Mouse (Mus musculus) hindbrain, postnatal 0 days (tissue): Measurements from ENCODE around the gene Vps8. TPM values are rescaled to one million over a fixed set of nuclear protein-coding genes. Genes with fewer than 3 reads are reported as not detected.

Experiments
- ATAC-seq: fragments of 200-750 bp; cut with Nextera tagmentation; 2 replicates; pipeline ENCODE4 v1.8.0; 2017; ENCODE audit warnings: mild to moderate bottlenecking, moderate TSS enrichment, moderate library complexity
- DNase-seq: peaks from one replicate; pipeline ENCODE4 v3.0.0-alpha.2; 2015; ENCODE audit warnings: low spot score
- H3K27ac ChIP-seq: fragments of 300-500 bp; sonication (generic); 2 replicates; pipeline ENCODE4 v1.5.1; 2014; ENCODE audit warnings: mild to moderate bottlenecking
- H3K27me3 ChIP-seq: fragments of 300-500 bp; sonication (generic); 2 replicates; pipeline ENCODE4 v1.6.1; 2014; ENCODE audit warnings: low read length, mixed read lengths; ENCODE audit not compliant: insufficient read depth
- H3K36me3 ChIP-seq: fragments of 300-500 bp; sonication (generic); 2 replicates; pipeline ENCODE4 v1.6.1; 2014; ENCODE audit warnings: low read length, mixed read lengths; ENCODE audit not compliant: insufficient read depth
- H3K4me1 ChIP-seq: fragments of 300-500 bp; sonication (generic); 2 replicates; pipeline ENCODE4 v1.6.1; 2014; ENCODE audit warnings: antibody characterized with exemption, low read length, mixed read lengths; ENCODE audit not compliant: insufficient read depth
- H3K4me2 ChIP-seq: fragments of 300-500 bp; sonication (generic); 2 replicates; pipeline ENCODE4 v1.6.1; 2014; ENCODE audit warnings: low read depth, mild to moderate bottlenecking, low read length, moderate library complexity, mixed read lengths
- H3K4me3 ChIP-seq: fragments of 300-500 bp; sonication (generic); 2 replicates; pipeline ENCODE4 v1.5.1; 2014; ENCODE audit warnings: low read length
- H3K9ac ChIP-seq: fragments of 300-500 bp; sonication (generic); replicated peaks from 2 replicates; pipeline ENCODE4 v1.6.1; 2014; ENCODE audit warnings: mild to moderate bottlenecking, low read length, moderate library complexity, mixed read lengths
- H3K9me3 ChIP-seq: fragments of 300-500 bp; sonication (generic); 2 replicates; pipeline ENCODE4 v1.6.1; 2016; ENCODE audit warnings: low read length, mixed read lengths
- CTCF ChIP-seq: IDR thresholded peaks from 2 replicates; pipeline ENCODE4 v1.5.1; 2016; ENCODE audit warnings: antibody characterized with exemption, control low read depth, low read depth
- WGBS: fragments of 180-500 bp; shearing (Covaris S2); extraction: QIAGEN DNeasy Blood & Tissue Kit; methylation state at CpG from one replicate; pipeline ENCODE4 v1.1.7; 2014; 5-methylcytosine and 5-hydroxymethylcytosine counted together
- polyA plus RNA-seq: library from polyadenylated mRNA; unstranded; fragments of >200 nt; fragmentation: Nextera tagmentation; extraction: Ambion mirVana; gene quantifications from 2 replicates; pipeline ENCODE4 v1.2.1, GENCODE M21; 2015
- total RNA-seq: library from RNA; depleted of rRNA; stranded (reverse); fragments of >200 nt; gene quantifications from 2 replicates; pipeline ENCODE4 v1.2.3, GENCODE M21; 2014

The Vps8 gene
- total and polyA plus RNA-seq, 2 experiments from 2014 or later: 21.2 to 39.9 TPM

GRCm38 (mm10) chr16:21608176-21608865 lies 185.4 kb downstream of the Vps8 start:
- Histone ChIP-seq H3K27ac (peak overlapping the region; percentile 60; the same call in 1 of the 2 replicates), H3K4me3 (no peak overlapping the region), H3K9me3 (no peaks in the 10 kb centered on the region), H3K36me3 (no peaks in the 10 kb centered on the region), H3K4me2 (no peak overlapping the region), H3K4me1 (0 out of 2 replicates have a peak, but pooled peaks cover 10% of the 10 kb centered on the region), H3K9ac (no peak overlapping the region), H3K27me3 (no peaks in the 10 kb centered on the region)
- peak; percentile 71 for DNase-seq
- ATAC-seq: peak; percentile 67; the same call in 1 of the 2 replicates
- 43% methylated on average over 10 of the region's 10 CpGs for WGBS
- TF ChIP-seq CTCF: no peak

GRCm38 (mm10) chr16:21610473-21610872 lies 187.6 kb downstream of the Vps8 start:
- H3K4me2 ChIP-seq: no peak overlapping the region
- H3K9ac ChIP-seq: no peak overlapping the region
- 97% methylated on average over 4 of the region's 4 CpGs for WGBS
- no peak overlapping the region for H3K27ac ChIP-seq
- DNase-seq: no peak
- H3K36me3 ChIP-seq: no peaks in the 10 kb centered on the region
- H3K9me3 ChIP-seq: no peaks in the 10 kb centered on the region
- ATAC-seq: no peak
- TF ChIP-seq CTCF: no peak
- no peak overlapping the region for H3K4me3 ChIP-seq
- H3K27me3 ChIP-seq: no peaks in the 10 kb centered on the region
- H3K4me1 ChIP-seq: 0 out of 2 replicates have a peak, but pooled peaks cover 10% of the 10 kb centered on the region

DNA sequence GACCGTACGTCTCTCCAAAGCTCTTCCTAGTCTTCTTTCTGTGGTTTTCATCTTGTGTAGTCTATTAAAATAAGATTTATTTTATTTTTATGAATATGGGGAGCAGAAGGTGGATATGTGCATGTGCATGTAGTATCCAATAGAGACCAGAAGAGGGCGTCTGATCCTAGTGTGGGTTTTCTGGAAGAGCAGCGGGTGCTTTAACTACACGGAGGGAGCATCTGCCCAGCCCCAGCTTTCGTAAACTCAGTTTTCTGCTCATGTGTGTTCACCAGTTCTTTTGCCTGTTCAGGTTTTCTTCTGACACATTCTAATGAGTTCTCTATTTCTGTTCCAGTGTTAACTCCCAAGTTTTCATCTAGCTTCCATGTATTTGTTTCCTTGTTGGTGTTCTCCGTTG lies 192.9 kb downstream of the Vps8 start:
- peak; percentile 75 for TF ChIP-seq CTCF
- ATAC-seq: no peak
- Histone ChIP-seq H3K27me3 (no peaks in the 10 kb centered on the region), H3K4me2 (no peak overlapping the region), H3K27ac (no peak overlapping the region), H3K4me3 (no peak overlapping the region), H3K9me3 (no peaks in the 10 kb centered on the region), H3K9ac (no peak overlapping the region), H3K4me1 (no peaks in the 10 kb centered on the region), H3K36me3 (no peaks in the 10 kb centered on the region)
- DNase-seq: peak; percentile 74
- 54% methylated on average over 7 of the region's 7 CpGs for WGBS

DNA sequence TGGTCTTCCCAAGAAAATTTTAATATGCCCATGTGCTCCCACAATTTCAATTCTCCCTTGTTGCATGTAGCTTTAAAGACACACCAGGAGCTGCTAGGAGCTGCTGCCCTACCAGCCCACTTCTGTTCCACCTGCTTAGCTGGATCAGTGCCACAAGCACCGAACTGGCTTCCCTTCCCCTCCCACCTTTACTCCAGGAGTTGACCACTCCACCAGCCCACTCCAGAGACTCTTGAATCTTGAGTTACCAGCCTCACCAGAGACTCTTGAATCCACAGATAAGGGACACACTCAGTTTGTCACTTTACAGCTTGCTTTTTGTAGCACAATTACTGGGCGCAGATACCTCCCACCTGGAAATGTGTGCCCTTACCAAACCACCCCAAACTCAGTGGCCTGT lies 197.7 kb downstream of the Vps8 start:
- 70% methylated on average over 2 of the region's 2 CpGs for WGBS
- H3K9me3 ChIP-seq: no peaks in the 10 kb centered on the region
- no peak for ATAC-seq

GRCm38 (mm10) chr16:21625784-21626634 lies 203.1 kb downstream of the Vps8 start:
- Histone ChIP-seq H3K36me3 (no peaks in the 10 kb centered on the region), H3K9ac (no peak overlapping the region), H3K4me1 (peaks cover 12% of the 10 kb centered on the region), H3K4me3 (no peak overlapping the region), H3K27me3 (no peaks in the 10 kb centered on the region), H3K4me2 (no peak overlapping the region), H3K27ac (peak overlapping the region; percentile 74), H3K9me3 (no peaks in the 10 kb centered on the region)
- TF ChIP-seq CTCF: no peak
- ATAC-seq (peak; percentile 83), DNase-seq (peak; percentile 75)
- WGBS: 48% methylated on average over 6 of the region's 6 CpGs

More for the DNA sequence above, 197.7 kb downstream of the Vps8 start:
- Histone ChIP-seq H3K27ac (no peak overlapping the region), H3K36me3 (no peaks in the 10 kb centered on the region), H3K4me2 (no peak overlapping the region), H3K4me1 (no peaks in the 10 kb centered on the region), H3K4me3 (no peak overlapping the region), H3K27me3 (no peaks in the 10 kb centered on the region), H3K9ac (no peak overlapping the region)
- no peak for DNase-seq
- TF ChIP-seq CTCF: no peak

GRCm38 (mm10) chr16:21627248-21627647 lies 204.3 kb downstream of the Vps8 start:
- peak overlapping the region; percentile 74 for H3K27ac ChIP-seq
- no peak for TF ChIP-seq CTCF
- H3K36me3 ChIP-seq: no peaks in the 10 kb centered on the region
- H3K4me1 ChIP-seq: peaks cover 12% of the 10 kb centered on the region
- H3K9me3 ChIP-seq: no peaks in the 10 kb centered on the region
- no peak overlapping the region for H3K9ac ChIP-seq
- no peak overlapping the region for H3K4me3 ChIP-seq
- DNase-seq (peak; percentile 36), ATAC-seq (peak; percentile 43; the same call in 1 of the 2 replicates)
- H3K4me2 ChIP-seq: no peak overlapping the region
- H3K27me3 ChIP-seq: no peaks in the 10 kb centered on the region
- WGBS: 32% methylated on average over 6 of the region's 6 CpGs
